Mouse (Mus musculus): ENCODE data around the gene Fkbpl.

The Fkbpl gene

DNA sequence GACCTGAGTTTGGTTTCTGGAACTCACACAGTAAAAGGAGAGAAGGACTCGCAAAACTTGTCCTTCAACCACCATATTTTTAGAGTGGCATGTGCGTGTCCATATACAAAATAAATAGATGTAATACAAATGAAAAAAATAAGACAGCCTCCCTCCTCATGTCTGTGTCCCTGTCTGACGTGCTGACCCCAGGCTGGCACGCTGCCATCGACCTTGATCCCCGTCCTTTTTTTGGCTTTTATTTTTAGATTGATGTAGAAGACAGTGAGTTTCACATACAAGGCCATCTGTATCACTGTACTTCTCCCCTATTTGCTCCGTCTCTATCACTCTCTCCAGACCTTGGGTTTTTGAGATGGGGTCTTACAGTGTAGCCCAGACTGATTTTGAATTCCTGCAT is 19.9 kb downstream of the Fkbpl start:
- no peak for DNase-seq (ENCODE audit: low read depth, low spot score)

DNA sequence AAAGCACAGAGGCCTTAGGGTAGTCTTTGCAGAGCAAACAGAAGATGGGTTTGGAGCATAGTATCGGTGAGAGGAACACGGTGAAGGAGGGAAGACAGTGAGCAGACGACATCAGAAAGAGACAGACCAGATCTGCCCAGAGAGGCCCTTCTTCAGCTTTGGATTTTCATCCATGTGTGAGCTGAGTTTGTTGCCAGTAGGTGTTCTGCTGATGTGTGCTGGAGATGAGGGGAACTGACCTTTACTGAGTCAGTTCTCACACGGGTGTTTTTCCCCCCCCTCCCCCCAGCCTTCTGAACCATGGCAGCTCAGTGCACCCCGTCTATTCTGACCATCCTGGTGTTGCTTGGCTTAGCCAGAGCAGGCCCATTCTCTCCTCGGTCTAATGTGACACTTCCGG is 25.7 kb downstream of the Fkbpl start, which contains the start of gene Tnxb:
Gene Tnxb, plus strand, starts transcription at position 301 of the 400 bp plus-strand sequence.
- DNase-seq (ENCODE audit: low read depth, low spot score) = no peak

DNA sequence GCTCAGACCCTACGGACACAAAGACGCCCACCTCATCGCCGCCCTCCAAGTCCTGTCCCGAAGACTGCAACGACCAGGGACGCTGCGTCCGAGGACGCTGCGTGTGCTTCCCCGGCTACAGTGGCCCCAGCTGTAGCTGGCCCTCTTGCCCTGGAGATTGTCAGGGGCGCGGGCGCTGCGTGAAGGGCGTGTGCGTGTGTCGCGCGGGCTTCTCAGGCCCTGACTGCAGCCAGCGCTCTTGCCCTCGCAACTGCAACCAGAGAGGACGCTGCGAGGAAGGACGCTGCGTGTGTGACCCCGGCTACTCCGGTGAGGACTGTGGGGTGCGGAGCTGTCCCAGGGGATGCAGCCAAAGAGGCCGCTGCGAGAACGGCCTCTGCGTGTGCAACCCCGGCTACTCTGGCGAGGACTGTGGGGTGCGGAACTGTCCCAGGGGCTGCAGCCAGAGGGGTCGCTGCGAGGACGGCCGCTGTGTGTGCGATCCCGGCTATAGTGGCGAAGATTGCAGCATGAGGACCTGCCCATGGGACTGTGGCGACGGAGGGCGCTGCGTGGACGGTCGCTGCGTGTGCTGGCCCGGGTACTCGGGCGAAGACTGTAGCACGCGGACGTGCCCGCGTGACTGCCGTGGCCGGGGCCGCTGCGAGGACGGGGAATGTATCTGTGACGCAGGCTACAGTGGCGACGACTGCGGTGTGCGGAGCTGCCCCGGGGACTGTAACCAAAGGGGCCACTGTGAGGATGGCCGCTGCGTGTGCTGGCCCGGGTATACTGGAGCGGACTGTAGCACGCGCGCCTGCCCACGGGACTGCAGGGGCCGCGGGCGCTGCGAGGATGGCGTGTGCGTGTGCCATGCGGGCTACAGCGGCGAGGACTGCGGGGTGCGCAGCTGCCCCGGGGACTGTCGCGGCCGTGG is 26.8 kb downstream of the Fkbpl start:
- no peak for DNase-seq (ENCODE audit: low read depth, low spot score)

DNA sequence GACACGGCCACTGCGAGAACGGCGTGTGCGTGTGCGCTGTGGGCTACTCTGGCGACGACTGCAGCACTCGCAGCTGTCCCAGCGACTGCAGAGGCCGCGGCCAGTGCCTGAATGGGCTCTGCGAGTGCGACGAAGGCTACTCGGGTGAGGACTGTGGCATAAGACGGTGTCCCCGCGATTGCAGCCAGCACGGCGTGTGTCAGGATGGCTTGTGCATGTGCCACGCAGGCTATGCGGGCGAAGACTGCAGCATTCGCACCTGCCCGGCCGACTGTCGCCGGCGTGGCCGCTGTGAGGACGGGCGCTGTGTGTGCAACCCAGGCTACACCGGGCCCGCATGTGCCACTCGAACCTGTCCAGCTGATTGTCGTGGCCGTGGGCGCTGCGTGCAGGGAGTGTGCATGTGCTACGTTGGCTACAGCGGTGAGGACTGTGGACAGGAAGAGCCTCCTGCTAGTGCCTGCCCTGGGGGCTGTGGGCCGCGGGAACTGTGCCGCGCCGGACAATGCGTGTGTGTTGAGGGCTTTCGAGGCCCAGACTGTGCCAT is 27.8 kb downstream of the Fkbpl start:
- DNase-seq (ENCODE audit: low read depth, low spot score) = no peak

DNA sequence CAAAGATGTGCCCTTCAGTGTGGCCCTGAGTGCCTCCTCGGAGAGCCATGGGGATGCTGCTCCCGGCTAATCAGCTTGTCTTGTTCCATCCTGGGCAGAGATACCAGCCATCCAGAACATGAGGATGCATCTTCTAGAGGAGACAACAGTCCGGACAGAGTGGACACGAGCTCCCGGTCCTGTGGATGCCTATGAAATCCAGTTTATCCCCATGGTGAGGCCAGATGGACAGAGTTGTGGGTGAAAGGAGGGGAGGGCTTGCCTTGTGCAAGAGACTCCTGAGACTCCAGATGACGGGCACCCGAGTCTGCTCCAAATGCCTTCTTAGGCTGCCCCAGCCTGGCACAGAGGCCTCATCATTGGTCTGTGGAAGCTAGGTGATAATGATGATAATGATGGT is 28.6 kb downstream of the Fkbpl start:
- DNase-seq (ENCODE audit: low read depth, low spot score) = no peak

DNA sequence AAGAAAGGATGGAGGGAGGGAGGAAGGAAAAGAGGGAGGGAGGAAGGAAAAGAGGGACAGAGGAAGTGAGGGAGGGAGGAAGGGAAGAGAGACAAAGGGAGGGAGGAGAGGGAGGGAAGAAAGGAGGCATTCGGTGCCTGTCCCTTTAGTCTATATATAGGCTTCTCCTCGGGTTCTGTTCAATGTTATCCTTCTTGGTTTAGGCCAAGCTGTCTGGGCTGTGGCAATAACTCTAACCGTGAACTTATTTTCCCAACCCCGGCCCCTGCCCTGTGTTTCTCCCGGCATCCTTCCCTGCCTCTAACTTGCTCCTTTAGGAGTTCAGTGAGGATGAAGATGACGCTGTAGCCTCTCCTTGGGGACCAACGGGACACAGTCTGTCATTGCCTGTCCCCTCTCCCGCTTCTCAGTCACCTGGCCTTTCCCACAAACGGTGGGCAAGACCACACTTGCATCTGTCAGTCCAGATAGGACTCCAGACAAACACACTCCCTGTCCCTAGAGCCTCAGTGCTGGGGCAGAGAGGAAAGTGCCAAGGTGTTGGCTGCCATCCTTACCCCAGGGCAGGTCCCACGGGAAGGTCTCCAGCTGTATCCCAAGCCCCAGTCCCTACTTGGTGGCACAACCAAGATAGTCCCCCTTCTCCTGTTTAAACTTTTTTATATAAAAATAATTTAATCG is 30.1 kb downstream of the Fkbpl start:
- DNase-seq (ENCODE audit: low read depth, low spot score) = no peak

DNA sequence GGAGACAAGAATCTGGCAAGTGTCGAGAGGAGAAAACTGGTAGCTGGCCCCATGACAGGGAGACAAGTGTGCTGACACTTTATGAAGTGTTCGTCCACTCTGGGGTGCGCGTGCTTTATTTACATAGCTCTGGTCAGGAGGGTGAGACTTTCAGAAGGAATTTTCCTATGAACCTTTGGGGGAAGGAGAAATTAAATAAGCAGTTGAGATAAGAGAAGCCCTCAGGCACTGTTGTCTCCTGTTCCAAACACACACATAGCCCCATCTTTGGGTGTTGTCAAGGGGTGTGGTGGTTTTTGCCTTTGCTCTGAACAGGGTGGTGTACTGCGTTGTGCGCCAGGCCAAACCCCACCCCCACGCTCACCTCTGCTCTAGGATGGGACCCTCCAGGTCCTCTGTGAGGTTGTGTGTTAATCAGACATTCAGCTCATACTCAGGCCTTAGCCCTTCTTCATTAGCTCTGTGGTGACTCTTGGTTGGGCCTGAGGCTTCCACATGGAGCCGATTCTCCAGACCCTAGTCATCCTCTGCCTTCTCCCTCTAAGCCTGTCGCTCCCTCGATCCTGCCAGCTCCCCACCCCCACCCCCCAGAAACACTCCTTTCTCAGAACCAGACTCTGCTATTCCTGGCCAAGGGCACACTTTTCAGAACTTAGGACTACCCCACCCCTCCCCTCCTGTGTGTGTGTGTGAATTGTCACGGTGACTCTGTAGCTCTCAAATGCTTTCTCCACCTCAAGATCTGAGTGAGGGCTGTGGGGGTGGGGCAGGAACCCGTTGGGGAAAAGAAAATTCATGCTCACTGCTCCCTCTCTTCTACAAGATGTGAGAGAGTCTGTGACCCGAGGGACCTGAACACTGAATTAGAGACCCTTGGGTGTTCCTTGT is 30.9 kb downstream of the Fkbpl start:
- no peak for DNase-seq (ENCODE audit: low read depth, low spot score)

DNA sequence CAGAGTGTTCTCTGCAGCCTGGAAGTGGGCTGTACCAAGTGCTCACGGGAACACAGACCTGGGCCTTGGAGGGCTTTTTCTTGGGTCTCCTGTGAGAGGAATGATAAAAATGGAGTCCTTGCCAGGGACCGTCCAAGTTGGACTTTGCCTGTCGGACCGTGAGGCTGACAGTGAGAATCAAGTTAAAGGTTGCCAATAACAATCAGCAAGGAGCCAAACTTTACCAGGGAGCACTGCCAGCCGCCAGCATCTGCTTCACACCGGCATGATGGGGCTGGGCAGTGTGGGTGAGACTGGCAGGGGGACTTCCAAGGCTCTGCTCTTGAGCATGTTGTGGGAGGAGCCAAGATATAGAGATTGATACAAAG is 31.5 kb downstream of the Fkbpl start:
- no peak for DNase-seq (ENCODE audit: low read depth, low spot score)

DNA sequence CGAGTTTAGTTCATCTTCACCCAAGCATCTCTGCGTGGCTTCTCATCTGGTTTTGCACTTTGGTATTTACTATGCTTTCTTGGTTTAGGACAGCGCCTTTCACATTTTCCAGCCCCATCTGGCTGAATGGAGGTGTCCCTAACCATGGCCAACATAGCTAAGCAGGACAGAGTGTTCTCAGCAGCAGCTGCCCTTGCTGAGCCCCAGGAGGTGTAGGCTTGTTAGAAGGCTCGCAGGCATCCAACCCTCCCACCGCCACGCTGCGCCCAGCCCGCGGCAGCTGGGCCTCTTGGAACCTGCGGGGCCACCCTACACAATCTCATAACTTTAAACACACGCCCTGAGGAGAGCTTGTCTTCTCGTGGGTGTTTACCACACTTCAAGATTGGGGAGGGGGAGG is 32.1 kb downstream of the Fkbpl start:
- DNase-seq (ENCODE audit: low read depth, low spot score) = no peak

DNA sequence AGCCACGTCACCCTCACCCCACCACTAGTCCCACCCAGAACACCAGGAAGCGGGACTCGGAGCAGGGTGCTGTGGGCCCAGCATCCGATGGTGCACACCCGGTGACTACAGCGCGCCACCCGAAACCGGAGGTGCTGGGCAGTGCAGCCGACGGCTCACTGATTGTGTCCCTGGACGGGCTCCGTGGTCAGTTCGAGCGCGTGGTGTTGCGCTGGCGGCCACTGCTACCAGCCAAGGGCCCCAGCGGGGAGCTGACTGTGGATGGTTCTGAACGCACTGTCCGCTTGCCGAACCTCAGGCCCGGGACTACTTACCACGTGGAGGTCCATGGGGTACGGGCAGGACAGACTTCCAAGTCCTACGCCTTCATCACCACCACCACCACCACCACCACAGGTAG is 35.6 kb downstream of the Fkbpl start:
- no peak for DNase-seq (ENCODE audit: low read depth, low spot score)

DNA sequence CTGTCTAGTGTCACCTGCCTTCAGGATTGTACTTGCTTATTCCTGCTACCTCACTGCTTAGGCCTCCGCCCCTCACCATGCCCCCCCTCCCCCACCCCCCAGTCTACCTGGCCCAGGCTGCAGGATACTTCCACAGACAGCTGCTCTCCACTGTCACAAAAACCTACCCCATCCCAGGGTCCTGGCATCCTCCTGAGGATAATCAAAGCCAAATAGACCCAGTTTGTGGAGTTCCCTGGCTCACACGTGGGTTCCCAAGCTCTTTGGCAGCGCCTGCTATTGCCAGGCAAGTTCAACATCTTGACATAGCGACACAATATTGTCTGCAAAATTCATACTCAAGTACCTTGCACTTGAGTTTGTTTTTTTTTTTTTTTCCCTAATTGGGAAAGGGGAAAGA is 36.1 kb downstream of the Fkbpl start:
- DNase-seq (ENCODE audit: low read depth, low spot score) = no peak

DNA sequence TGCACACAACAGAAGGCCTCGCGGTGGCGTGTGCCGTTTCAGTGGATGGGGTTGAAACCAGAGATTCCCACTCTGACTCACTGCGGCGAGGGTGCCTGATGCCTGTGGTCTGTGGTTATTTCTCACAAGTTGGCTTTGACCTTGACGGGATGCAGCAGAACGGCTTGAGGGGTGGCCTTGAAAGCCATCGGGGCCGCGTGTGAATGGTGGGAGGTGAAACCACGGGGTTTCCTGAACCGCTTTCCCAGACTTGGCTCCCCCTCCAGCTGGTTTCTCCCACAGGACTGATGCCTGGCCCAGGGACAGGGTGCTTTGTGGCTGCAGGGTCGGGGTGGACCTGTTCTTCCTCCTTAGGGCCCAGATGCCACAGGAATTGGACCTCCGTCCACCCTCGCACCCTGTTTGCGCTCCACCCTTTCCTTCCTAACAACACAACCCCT is 36.6 kb downstream of the Fkbpl start:
- DNase-seq (ENCODE audit: low read depth, low spot score) = no peak

DNA sequence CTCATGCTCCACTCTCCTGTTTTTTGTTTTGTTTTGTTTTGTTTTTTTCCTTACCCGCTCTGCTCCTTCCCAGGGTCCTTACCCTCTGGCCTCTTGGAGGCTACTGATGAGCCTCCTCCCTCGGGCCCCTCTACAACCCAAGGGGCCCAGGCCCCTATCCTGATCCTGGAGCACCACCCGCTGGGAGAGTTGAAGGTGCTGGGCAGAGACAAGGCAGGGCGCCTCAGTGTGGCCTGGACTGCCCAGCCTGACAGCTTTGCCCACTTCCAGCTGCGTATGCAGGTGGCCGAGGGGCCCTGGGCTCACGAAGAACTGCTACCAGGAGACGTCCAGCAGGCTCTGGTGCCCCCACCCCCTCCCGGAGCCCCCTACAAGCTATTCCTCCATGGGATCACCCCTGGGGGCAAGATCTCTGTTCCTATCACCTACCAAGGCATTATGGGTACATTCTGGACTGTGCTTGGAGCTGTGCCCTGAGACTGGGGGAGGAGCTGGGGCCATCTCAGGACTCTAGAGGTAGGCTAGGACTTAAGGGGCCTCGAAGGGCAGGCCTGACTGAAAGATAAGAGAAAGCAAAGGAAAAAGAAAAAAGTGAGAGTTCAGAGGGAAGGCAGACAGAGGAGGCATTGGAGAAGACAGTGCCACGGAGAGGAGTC is 37.4 kb downstream of the Fkbpl start:
- DNase-seq (ENCODE audit: low read depth, low spot score) = no peak

DNA sequence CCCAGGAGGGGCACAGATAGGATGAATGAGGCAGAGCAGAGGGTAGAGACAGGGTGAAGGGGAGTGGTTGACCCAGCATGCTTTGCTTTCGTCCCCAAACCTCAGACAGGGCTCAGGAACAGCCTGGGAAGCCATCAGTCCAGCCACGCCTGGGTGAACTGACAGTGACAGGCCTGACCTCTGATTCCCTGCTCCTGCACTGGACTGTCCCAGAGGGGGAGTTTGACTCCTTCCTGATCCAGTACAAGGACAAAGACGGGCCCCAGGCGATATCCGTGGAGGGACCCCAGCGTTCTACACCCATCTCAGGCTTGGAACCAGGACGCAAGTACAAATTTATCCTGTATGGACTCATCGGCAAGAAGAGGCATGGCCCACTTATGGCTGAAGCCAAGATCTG is 38.6 kb downstream of the Fkbpl start:
- no peak for DNase-seq (ENCODE audit: low read depth, low spot score)

DNA sequence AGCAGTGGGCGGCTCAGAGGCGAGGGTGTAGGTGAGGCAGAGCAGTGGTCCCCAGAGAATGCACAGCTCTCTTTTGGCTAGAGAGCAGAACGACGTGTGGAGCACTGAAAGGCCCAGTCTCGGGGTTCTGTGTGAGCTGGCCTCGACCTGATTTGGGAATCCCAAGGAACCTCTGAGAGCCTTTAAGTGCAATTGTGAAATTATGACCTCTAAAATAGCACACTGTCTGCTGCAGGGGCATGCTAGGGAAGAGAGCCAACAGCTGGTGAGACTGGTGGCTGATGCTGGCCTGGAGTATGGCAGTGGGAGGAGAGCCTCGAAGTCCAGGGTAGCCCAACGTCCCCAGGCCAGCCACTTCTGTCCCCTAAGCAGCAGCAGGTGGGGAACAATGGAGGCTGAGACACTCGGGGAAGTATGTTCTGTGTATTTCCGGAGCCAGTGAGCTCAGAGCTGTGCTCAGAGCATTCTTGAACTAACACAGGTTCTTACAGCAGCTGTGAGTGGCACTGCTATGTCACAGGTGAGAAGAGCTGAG is 39.2 kb downstream of the Fkbpl start:
- no peak for DNase-seq (ENCODE audit: low read depth, low spot score)

DNA sequence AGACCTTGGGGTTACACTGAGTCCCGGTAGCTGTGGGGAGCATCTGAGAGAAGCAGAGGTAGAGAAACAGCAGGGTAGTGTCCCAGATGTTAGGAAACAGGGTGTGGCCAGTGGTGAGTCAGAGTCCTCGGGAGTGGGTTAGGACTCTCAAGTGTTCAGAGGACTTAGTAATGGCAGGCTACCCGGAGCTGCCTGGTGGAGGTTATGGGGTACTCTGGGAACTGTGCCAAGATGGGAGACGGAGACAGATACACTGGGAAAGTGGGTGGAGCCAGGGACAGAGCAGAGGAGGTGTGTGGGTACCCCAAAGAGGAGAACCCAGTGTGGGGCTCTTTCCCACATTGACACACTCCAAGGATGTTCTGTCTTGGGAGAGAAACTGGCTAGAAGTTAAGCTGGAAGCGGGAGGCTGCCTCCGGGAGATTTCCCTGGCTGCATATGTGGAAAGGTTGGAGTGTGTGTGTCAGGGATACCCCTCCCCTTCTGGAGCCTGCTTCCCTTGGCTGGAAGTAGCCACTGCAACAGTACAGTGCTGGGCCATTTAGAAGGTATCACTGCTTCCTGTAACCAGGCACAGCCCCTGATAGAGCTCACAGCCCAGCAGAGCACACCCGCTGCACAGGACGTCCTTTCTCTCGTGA is 39.8 kb downstream of the Fkbpl start:
- DNase-seq (ENCODE audit: low read depth, low spot score) = no peak

DNA sequence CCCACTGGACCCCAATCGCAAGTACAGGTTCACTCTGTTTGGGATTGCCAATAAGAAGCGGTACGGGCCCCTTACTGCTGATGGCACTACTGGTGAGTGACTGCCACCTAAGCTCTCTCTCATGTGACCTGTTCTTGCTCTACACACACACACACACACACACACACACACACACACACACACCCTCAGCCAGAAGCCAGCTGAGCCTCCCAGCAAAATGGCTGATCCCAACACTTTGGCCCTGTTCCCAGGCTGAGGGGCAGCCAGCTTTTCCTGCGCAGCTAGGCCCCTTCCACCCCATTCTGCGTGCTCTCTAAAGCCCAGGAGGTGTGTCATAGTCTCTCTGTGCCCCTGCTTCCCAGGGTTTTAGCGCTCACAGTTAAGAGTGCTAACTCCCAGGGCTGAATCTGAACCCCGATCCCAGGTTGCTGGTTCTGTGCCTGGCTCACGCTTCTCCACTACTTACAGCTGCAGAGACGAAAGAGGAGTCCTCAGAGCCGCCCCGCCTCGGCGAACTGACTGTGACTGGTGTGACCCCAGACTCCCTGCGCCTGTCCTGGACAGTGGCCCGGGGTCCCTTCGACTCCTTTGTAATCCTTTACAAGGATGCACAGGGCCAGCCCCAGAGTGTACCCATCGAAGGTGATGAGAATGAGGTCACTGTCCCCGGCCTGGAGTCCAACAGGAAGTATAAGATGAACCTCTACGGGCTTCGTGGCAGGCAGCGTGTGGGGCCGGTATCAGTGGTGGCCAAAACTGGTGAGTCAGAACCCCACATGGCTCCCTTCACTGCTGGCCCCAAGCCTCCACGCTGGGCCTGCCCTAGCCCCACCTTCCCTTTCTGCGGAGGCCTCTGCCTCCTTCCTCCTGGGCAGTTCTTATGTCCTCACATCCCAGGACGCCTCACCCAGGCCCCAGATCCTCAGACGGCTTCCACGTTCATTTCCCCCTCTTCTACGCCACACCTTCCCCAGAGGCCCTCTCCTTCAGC is 40.9 kb downstream of the Fkbpl start:
- DNase-seq (ENCODE audit: low read depth, low spot score) = no peak

DNA sequence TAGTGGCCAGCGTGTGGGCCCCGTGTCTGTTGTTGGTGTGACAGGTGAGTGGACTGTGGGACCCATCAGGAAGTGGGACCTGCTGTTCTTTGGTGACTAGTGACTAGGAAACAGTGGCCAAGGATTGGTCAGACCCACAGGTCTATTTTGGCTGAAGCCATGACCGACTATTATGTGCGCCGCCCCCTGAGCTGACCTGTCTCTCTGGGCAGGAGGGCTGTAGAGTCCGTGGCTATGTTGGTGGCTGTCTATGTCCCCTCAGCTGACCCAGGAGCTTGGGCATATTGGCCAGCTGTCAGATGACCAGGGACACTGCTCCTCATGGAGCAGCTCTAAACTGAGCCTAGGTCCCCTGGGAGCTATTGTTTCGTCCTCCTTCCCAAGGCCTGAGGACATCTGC is 44.3 kb downstream of the Fkbpl start:
- DNase-seq (ENCODE audit: low read depth, low spot score) = no peak

DNA sequence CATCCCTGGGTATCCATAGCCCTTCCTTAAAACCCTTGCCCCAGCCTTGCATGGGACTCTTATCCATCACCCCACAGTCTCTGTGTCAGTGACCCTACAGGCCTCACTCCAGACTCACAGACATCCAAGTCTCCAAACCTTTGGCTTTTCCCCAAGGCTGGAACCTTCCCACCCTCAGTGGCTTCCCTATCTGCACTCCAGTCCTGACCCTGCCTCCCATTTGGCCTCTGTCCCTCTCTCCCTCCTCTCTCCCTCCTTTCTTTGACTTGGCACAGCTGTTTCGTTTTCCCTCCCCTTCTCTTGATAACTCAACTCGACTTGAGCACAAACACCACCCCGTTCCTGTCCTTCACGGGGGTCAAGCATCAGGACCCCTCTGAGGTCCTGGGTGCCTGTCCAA is 45.9 kb downstream of the Fkbpl start:
- DNase-seq (ENCODE audit: low read depth, low spot score) = no peak
